Mouse (Mus musculus) forebrain, embryonic 11.5 days (tissue): ENCODE data around the gene Olfr393. TPM values are rescaled to one million over a fixed set of nuclear protein-coding genes. Genes with fewer than 3 reads are reported as not detected.

Experiments
- ATAC-seq: fragments of 200-750 bp; cut with Nextera tagmentation; replicated peaks from 2 replicates; pipeline ENCODE4 v1.8.0; 2017; ENCODE audit warnings: moderate TSS enrichment; ENCODE audit not compliant: low FRiP score
- DNase-seq: peaks from one replicate; pipeline ENCODE4 v3.0.0-alpha.2; 2017; ENCODE audit warnings: low spot score
- H3K27ac ChIP-seq: fragments of 300-500 bp; sonication (generic); 2 replicates; pipeline ENCODE4 v1.5.1; 2014; ENCODE audit warnings: low read depth, low read length
- H3K27me3 ChIP-seq: fragments of 300-500 bp; sonication (generic); 2 replicates; pipeline ENCODE4 v1.6.1; 2014; ENCODE audit warnings: mild to moderate bottlenecking, low read length, mixed read lengths; ENCODE audit not compliant: control insufficient read depth, insufficient read depth
- H3K36me3 ChIP-seq: fragments of 300-500 bp; sonication (generic); 2 replicates; pipeline ENCODE4 v1.6.1; 2014; ENCODE audit warnings: mild to moderate bottlenecking, low read length, moderate library complexity, mixed read lengths; ENCODE audit not compliant: control insufficient read depth, insufficient read depth
- H3K4me1 ChIP-seq: fragments of 300-500 bp; sonication (generic); replicated peaks from 2 replicates; pipeline ENCODE4 v1.6.1; 2014; ENCODE audit warnings: low read length, mixed read lengths; ENCODE audit not compliant: control insufficient read depth, insufficient read depth
- H3K4me2 ChIP-seq: fragments of 300-500 bp; sonication (generic); 2 replicates; pipeline ENCODE4 v1.6.1; 2014; ENCODE audit warnings: low read depth, mild to moderate bottlenecking, low read length, moderate library complexity, mixed read lengths; ENCODE audit not compliant: severe bottlenecking
- H3K4me3 ChIP-seq: fragments of 300-500 bp; sonication (generic); 2 replicates; pipeline ENCODE4 v1.5.1; 2014; ENCODE audit warnings: low read depth, low read length
- H3K9ac ChIP-seq: fragments of 300-500 bp; sonication (generic); 2 replicates; pipeline ENCODE4 v1.6.1; 2014; ENCODE audit warnings: low read length
- H3K9me3 ChIP-seq: fragments of 300-500 bp; sonication (generic); 2 replicates; pipeline ENCODE4 v1.6.1; 2016; ENCODE audit warnings: low read length, mixed read lengths; ENCODE audit not compliant: control insufficient read depth
- WGBS: fragments of 180-500 bp; shearing (Covaris S2); extraction: QIAGEN DNeasy Blood & Tissue Kit; methylation state at CpG from one replicate; pipeline ENCODE4 v1.1.7; 2014; 5-methylcytosine and 5-hydroxymethylcytosine counted together
- polyA plus RNA-seq: library from polyadenylated mRNA; unstranded; fragments of >200 nt; fragmentation: Nextera tagmentation; extraction: Ambion mirVana; gene quantifications from 2 replicates; pipeline ENCODE4 v1.2.1, GENCODE M21; 2014

The Olfr393 gene
- polyA plus RNA-seq = not detected in 2 replicates

GRCm38 (mm10) chr11:73851354-73851753 is at the start of gene Olfr393:
Gene Olfr393, minus strand, starts transcription at chr11:73851454.
- ATAC-seq (no peak), DNase-seq (no peak)
- no peak within 1 kb of the TSS for H3K4me3 ChIP-seq
- no peaks in the 10 kb centered on the region for H3K4me1 ChIP-seq
- peaks cover 3% of the 10 kb centered on the region; the same call in 1 of the 2 replicates for H3K9me3 ChIP-seq
- H3K27me3 ChIP-seq = no peaks in the 10 kb centered on the region
- H3K4me2 ChIP-seq = no peak within 1 kb of the TSS
- H3K9ac ChIP-seq = no peak within 1 kb of the TSS
- no peak within 1 kb of the TSS for H3K27ac ChIP-seq
- H3K36me3 ChIP-seq = no peaks in the 10 kb centered on the region

- 88% methylated on average over 1 of the region's 1 CpGs for WGBS
- Histone ChIP-seq H3K4me2 (no peak within 1 kb of the TSS), H3K27me3 (no peaks in the 10 kb centered on the region), H3K36me3 (no peaks in the 10 kb centered on the region), H3K27ac (no peak within 1 kb of the TSS), H3K4me3 (no peak within 1 kb of the TSS), H3K9ac (no peak within 1 kb of the TSS), H3K9me3 (no peaks in the 10 kb centered on the region; the same call in 1 of the 2 replicates), H3K4me1 (no peaks in the 10 kb centered on the region)
- DNase-seq (no peak), ATAC-seq (no peak)
Measured at GRCm38 (mm10) chr11:73890671-73891070, 39.4 kb upstream of the Olfr393 start, which contains the start of gene Olfr394. Gene Olfr394, minus strand, starts transcription at chr11:73890771.

GRCm38 (mm10) chr11:73816949-73817348 is 34.3 kb downstream of the Olfr393 start, which contains the start of gene Olfr392:
Gene Olfr392, minus strand, starts transcription at chr11:73817049.
- peaks cover 2% of the 10 kb centered on the region; the same call in 1 of the 2 replicates for H3K9me3 ChIP-seq

GRCm38 (mm10) chr11:73802952-73803351 is 48.3 kb downstream of the Olfr393 start, which contains the start of gene Olfr391-ps:
Gene Olfr391-ps, minus strand, starts transcription at chr11:73803052.
- H3K27ac ChIP-seq = no peak within 1 kb of the TSS
- no peaks in the 10 kb centered on the region for H3K4me1 ChIP-seq
- no peaks in the 10 kb centered on the region; the same call in 1 of the 2 replicates for H3K9me3 ChIP-seq
- no peaks in the 10 kb centered on the region for H3K36me3 ChIP-seq
- WGBS = 38% methylated on average over 1 of the region's 1 CpGs
- no peak within 1 kb of the TSS for H3K9ac ChIP-seq
- no peak within 1 kb of the TSS for H3K4me2 ChIP-seq
- DNase-seq = no peak
- no peak within 1 kb of the TSS for H3K4me3 ChIP-seq
- no peak for ATAC-seq
- H3K27me3 ChIP-seq = no peaks in the 10 kb centered on the region

More at GRCm38 (mm10) chr11:73816949-73817348, 34.3 kb downstream of the Olfr393 start, which contains the start of gene Olfr392:
- no peak within 1 kb of the TSS for H3K9ac ChIP-seq
- DNase-seq (no peak), ATAC-seq (no peak)
- no peaks in the 10 kb centered on the region for H3K27me3 ChIP-seq
- no peak within 1 kb of the TSS for H3K4me3 ChIP-seq
- H3K36me3 ChIP-seq = no peaks in the 10 kb centered on the region
- H3K27ac ChIP-seq = no peak within 1 kb of the TSS
- no peak within 1 kb of the TSS for H3K4me2 ChIP-seq
- no peaks in the 10 kb centered on the region for H3K4me1 ChIP-seq
- WGBS = 90% methylated on average over 1 of the region's 1 CpGs

Other genes starting within 250 kb of the Olfr393 start
- gene Zfp735, start 162.7 kb downstream of the Olfr393 start, polyA plus RNA-seq = not detected in 2 replicates
- gene Olfr389, start 70.7 kb downstream of the Olfr393 start, polyA plus RNA-seq = not detected in 2 replicates
- gene Olfr390, start 68.5 kb downstream of the Olfr393 start, polyA plus RNA-seq = not detected in 2 replicates
- not detected in 2 replicates for gene Olfr391-ps, start 48.4 kb downstream of the Olfr393 start, polyA plus RNA-seq
- gene Olfr392, start 34.4 kb downstream of the Olfr393 start, polyA plus RNA-seq = not detected in 2 replicates
- gene Olfr394, start 39.3 kb upstream of the Olfr393 start, polyA plus RNA-seq = not detected in 2 replicates
- not detected in 2 replicates for gene Olfr395, start 57.8 kb upstream of the Olfr393 start, polyA plus RNA-seq
- not detected in 2 replicates for gene Olfr23, start 85.2 kb upstream of the Olfr393 start, polyA plus RNA-seq
- not detected in 2 replicates for gene Olfr397, start 109.4 kb upstream of the Olfr393 start, polyA plus RNA-seq
- not detected in 2 replicates for gene Olfr398, start 139.0 kb upstream of the Olfr393 start, polyA plus RNA-seq
- not detected in 2 replicates for gene Olfr139, start 205.1 kb upstream of the Olfr393 start, polyA plus RNA-seq
- not detected in 2 replicates for gene Olfr399, start 205.2 kb upstream of the Olfr393 start, polyA plus RNA-seq
- not detected in 2 replicates for gene Zfp616, start 218.5 kb upstream of the Olfr393 start, polyA plus RNA-seq